Mouse (Mus musculus) thymus, adult 2 months (tissue): ENCODE measurements around the gene Pde9a.

Source experiments
- CTCF ChIP-seq: fragments of 200-500 bp; IDR thresholded peaks from 2 replicates; pipeline ENCODE4 v1.5.1; 2012; ENCODE audit warnings: mild to moderate bottlenecking, control low read depth, low read length, moderate library complexity, borderline replicate concordance; ENCODE audit not compliant: control insufficient read depth, poor library complexity, insufficient read depth; ENCODE audit errors: extremely low read depth
- POLR2A ChIP-seq: fragments of 200-500 bp; IDR thresholded peaks from 2 replicates; pipeline ENCODE4 v1.6.1; 2012; ENCODE audit warnings: mild to moderate bottlenecking, low read length, control low read depth, moderate library complexity; ENCODE audit not compliant: control insufficient read depth, poor library complexity, insufficient read depth; ENCODE audit errors: extremely low read depth

GRCm38 (mm10) chr17:31377961-31378360 lies 8.0 kb upstream of the Pde9a start:
- TF ChIP-seq POLR2A (no peak), CTCF (peak; percentile 47; the same call in 1 of the 2 replicates)
